Comparison of ENCODE assay signal across 1 mouse cellular context in genomic region chr1:85957290-85957689, GRCm38 (mm10).
TF ChIP-seq lines count a peak whose summit lies in the region.

No protein-coding gene starts in this region.

TF ChIP-seq in MEL, 35 proteins besides CTCF, POLR2A, EP300 and RAD21 (continued from another document):
- TF ChIP-seq MAZ (IDR thresholded peaks at IDR 0.05; ENCODE audit: low read depth, low read length) = no peak
